Mouse (Mus musculus): ENCODE data around the gene Cwc25.
"Not testable (repeated sequence)": the region's sequence is repeated elsewhere in the genome, so short reads cannot be mapped to it uniquely, and the experiment has no call there.

The Cwc25 gene

GRCm38 (mm10) chr11:97800691-97801408 lies 34.5 kb upstream of the Cwc25 start:
- no peak for DNase-seq (ENCODE audit: low read depth)

GRCm38 (mm10) chr11:97799994-97800690 lies 33.8 kb upstream of the Cwc25 start:
- DNase-seq (ENCODE audit: low read depth), result peak; percentile 77

- DNase-seq (ENCODE audit: low read depth), result no peak
These were observed 33.0 kb upstream of the Cwc25 start for GRCm38 (mm10) chr11:97799146-97799993.

- DNase-seq (ENCODE audit: low read depth), result peak; percentile 95
These were observed 32.4 kb upstream of the Cwc25 start, which contains the start of gene Lasp1 for GRCm38 (mm10) chr11:97798782-97799145. Gene Lasp1 (plus strand): TSS chr11:97799000.

DNA sequence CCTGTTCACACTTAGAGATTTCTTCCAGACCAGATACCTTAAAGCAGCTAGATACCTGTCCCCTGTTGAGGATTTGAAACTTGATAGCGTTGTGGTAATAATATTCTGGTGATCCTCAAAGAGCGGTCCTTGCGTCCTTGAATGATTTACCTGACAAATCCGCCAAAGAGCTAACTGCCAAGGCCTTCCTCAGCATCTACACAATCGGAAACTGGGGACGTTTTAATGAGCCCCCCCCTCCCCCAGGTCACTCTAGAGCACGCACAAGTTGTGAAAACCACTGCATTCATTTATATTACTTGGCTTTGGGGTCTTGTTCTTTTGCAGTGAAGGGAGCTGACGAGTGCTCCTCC lies 31.7 kb upstream of the Cwc25 start:
- no peak for DNase-seq (ENCODE audit: low read depth)

- no peak for DNase-seq (ENCODE audit: low read depth)
These were observed 31.2 kb upstream of the Cwc25 start for GRCm38 (mm10) chr11:97797369-97798082.

DNA sequence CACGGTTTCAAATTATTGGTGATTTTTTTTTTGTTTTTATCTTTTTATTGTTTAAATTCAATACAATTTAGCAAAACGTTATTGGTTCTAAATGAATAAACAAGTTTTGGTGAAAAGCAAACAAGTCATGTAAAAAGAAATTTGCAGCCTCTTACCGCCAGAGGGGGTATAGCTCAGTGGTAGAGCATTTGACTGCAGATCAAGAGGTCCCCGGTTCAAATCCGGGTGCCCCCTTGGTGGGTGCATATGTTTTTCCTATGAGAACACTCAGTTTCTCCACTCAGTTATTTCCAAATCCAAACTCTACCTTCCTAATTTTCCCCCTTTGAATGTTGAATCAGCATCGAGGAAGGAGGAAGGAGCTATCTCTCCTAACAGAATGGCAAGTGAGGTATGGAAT lies 30.6 kb upstream of the Cwc25 start:
- peak; percentile 84 for DNase-seq (ENCODE audit: low read depth)

DNA sequence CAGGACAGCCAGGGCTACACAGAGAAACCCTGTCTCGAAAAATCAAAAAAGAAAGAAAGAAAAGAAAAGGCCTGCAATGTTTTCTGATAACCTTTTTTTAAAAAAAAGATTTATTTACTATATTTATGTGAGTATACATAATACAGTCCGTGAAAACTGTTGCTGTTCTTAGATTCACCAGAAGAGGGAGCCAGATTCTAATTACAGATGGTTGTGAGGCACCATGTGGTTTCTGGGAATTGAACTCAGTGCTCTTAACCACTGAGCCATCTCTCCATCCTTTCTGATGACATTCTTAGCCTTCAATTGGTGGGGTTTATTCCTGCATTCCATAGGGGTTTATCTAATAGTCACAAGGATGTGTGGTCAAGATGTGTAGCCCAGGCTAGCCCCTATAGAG lies 26.8 kb upstream of the Cwc25 start:
- peak; percentile 92 for DNase-seq (ENCODE audit: low read depth)

GRCm38 (mm10) chr11:97790778-97791438 lies 24.6 kb upstream of the Cwc25 start:
- not testable (repeated sequence) for DNase-seq (ENCODE audit: low read depth)

DNA sequence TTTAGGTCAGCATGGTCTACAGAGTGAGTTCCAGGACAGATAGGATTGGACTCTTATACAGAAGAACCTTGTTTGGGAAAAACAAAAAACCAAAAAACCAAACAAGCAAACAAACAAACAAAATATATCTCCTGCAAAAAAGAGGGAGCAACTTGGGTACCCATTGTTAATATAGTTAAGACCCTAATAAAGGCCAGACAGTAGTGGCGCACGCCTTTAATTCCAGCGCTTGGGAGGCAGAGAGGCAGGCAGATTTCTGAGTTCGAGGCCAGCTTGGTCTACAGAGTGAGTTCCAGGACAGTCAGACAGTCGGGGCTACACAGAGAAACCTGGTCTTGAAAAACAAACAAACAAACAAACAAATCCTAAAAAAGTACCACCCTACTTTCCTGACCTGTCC lies 23.4 kb upstream of the Cwc25 start:
- no peak for DNase-seq (ENCODE audit: low read depth)

GRCm38 (mm10) chr11:97787961-97788360 lies 21.6 kb upstream of the Cwc25 start:
- DNase-seq (ENCODE audit: low read depth), result no peak

DNA sequence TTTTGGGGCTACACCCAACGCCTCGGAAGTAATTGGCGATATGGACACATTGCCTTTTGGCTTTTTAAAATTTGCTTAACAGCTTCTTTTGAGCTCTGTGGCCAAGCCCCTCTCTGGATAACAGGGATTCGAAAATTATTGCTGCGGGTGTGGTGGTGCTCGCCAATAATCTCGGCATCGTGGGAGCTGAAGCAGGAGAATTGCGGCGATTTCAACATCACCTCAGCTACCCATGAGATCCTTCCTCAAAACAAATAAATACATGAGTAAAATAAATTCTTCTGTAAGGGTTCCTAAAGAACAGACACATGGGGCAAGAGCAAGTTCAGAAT lies 16.2 kb upstream of the Cwc25 start:
- no peak for DNase-seq (ENCODE audit: low read depth)

DNA sequence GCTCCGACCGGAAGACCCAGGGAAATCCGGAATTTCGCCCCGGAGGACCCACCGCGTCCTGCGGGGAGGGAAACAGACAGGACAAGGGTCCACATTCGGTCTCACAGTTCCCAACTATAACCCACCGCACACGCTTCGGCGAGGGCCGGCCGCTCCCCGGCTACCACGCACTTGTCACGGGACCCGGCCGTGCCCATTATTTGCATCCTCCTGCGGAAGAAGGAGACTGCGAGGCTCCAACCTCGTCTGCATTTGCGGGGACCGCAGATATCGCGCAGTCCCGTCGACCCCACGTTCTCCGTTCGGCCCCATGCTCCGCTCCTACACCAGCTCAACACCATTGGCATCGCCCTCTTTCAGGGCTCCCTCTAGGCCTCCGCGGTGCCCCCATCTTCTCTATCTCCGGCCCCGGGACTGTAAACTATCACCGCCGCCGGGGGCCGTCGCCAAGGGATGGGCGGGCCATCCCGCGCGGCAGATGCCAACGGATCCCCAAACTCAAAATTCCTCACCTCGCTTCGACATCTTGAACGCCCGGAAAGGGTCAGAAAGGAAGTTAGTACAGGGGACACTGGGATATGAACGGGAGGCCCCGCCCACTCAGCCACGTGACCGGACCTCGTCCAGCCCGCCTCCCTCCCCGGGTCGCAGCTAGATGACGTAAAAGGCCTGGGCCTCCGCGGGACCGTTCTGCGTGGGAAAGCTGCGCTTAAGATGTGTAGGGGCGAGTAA lies 15.6 kb upstream of the Cwc25 start, which contains the start of gene Rpl23:
Rpl23 (minus strand) TSS at position 606 of the 732 bp plus-strand sequence.
- DNase-seq (ENCODE audit: low read depth), result peak; percentile 97

DNA sequence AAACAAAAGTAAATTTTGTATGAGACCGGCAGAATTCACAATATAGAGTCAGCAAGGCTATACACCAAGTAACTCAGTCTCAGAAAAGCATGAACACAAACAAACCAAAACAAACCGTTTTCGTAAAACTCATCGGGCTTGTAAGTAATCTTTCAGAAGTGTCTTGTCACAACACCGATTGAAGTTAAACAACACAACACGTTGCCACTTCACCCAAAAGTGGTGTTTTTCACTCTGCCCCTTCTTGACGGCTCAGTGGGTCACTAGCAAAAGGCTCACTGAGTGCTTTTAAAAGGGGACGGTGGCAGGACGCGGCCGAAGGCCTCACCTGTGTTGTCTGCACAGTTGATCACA lies 15.1 kb upstream of the Cwc25 start:
- DNase-seq (ENCODE audit: low read depth), result peak; percentile 45

DNA sequence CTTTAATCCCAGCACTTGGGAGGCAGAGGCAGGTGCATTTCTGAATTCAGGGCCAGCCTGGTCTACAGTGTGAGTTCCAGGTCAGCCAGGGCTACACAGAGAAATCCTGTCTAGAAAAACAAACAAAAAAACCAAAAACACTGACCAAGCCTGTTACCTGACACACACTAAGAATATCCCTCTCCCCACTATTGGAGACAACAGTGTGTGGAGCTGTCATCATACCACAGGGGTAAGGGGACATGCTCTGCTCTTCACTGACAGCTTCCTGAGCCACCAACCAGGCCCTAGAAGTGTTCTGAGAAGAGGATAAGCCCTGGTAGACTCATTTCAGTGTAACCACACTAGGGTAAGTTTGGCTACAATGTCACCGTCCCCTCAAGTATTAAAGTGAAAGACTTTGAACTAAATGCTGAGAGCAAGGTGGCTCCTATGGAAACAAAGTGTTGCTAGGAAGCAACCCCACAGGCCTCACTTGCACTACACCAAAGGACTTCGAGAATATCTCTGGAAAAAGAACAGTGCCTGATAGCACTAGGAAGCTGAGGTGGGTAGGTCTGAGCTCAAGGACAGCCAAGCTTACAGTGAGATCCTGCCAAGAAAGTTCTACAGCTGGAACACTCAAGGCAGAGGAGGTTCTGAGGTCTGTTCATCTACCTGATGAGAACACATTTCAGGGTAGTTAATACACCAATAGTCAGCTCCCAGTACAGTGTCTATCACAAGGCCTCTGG lies 13.8 kb upstream of the Cwc25 start:
- no peak for DNase-seq (ENCODE audit: low read depth)

DNA sequence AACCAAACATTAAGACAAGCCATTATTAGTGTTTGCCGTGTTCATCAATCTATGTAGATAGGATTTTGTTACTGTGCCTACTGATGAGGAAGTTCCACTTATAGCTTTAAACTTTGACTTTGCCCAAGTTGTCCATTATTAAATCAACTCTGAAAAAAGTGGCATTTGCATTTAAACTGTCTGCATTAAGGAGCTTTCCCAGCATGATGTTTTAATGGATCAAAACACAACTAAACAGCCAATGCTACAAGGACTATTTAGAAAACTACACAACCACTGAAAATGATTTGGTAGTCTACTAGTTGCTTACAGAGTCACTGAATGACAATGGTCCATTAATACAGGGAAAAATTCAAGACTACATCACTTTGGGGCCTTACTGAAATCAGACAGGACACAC lies 12.6 kb upstream of the Cwc25 start:
- no peak for DNase-seq (ENCODE audit: low read depth)

GRCm38 (mm10) chr11:97777129-97777529 lies 10.8 kb upstream of the Cwc25 start:
- peak; percentile 52 for DNase-seq (ENCODE audit: low read depth)

GRCm38 (mm10) chr11:97776497-97777128 lies 10.3 kb upstream of the Cwc25 start:
- no peak for DNase-seq (ENCODE audit: low read depth)

GRCm38 (mm10) chr11:97775808-97776496 lies 9.6 kb upstream of the Cwc25 start, which contains the start of gene 1700001P01Rik:
Gene 1700001P01Rik (minus strand): TSS chr11:97775918.
- DNase-seq (ENCODE audit: low read depth), result no peak

Data from naive thymus-derived CD4-positive, alpha-beta T cell, adult 2 months (primary cell).